Mouse (Mus musculus) T-cell, adult 66 days (primary cell): ENCODE data around the gene Dnah12. TPM values are rescaled to one million over a fixed set of nuclear protein-coding genes. Genes with fewer than 3 reads are reported as not detected.

Experiments used
- total RNA-seq, 2 experiments: library from RNA; stranded (reverse); gene quantifications; 3 replicates in 1 of 2; 4 replicates in 1 of 2; pipeline ENCODE4 v1.2.4; 2023

Dnah12 gene
- total RNA-seq, result under 1 TPM; 0.09 to 0.15 TPM

DNA sequence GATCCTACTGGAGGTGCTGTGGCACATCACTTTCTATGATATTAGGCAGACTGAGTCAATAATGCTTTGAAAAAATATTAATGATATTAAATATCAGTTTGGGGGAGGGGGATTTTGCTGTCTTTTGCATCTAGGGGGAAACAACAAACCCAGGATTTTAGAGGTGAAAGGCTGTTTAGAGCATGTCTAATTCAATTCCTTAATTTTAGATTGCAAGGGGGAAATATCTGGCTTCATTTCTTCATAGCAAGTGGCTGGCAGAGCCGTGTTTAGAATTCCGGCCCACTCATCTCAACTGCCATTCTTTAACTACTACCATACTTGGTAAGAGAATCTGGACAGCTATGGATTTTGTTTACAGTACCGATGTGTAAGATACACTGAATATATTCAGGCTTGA is at the start of gene Dnah12:
Dnah12 (plus strand) TSS at position 301 of the 400 bp plus-strand sequence.

GRCm38 (mm10) chr14:26669292-26670073 is 23.6 kb upstream of the Dnah12 start, which contains the start of gene Pde12:
TSS of gene Pde12 (minus strand) at chr14:26669883.

GRCm38 (mm10) chr14:26894392-26894791 is 201.3 kb downstream of the Dnah12 start, which contains the start of gene Asb14:
TSS of gene Asb14 (plus strand) at chr14:26894557.

Other genes with a start within 250 kb of the Dnah12 start
- gene Slmap, start 158.3 kb upstream of the Dnah12 start, total RNA-seq, result 10 to 100 TPM; 66.4 to 69.9 TPM
- gene Dennd6a, start 119.4 kb upstream of the Dnah12 start, total RNA-seq, result 10 to 100 TPM; 28.8 to 31.3 TPM
- gene Arf4, start 55.2 kb upstream of the Dnah12 start, total RNA-seq, result 100 to 1,000 TPM; 234 TPM
- 10 to 100 TPM; 13.5 to 13.7 TPM for gene Pde12, start 23.4 kb upstream of the Dnah12 start, total RNA-seq
- gene Asb14, start 201.3 kb downstream of the Dnah12 start, total RNA-seq, result not detected